ENCODE assay signal across 18 mouse cellular contexts in genomic region chr2:164855572-164855971, GRCm38 (mm10). TPM values are rescaled to one million over a fixed set of nuclear protein-coding genes. Genes with fewer than 3 reads are reported as not detected.
A peak's percentile ranks its signal among the peaks of the same experiment; 100 is the strongest.
DNase-seq lines count a peak whose midpoint lies in the region; ATAC-seq and TF ChIP-seq lines count a peak whose summit lies in the region.
"Not testable (repeated sequence)": the region's sequence is repeated elsewhere in the genome, so short reads cannot be mapped to it uniquely, and the experiment has no call there.
"Had no signal": no experiment of that assay in that cellular context is flagged by ENCODE, and none has a peak within 500 bp of the region (broad histone marks: within the 10 kb centered on the region; RNA-seq: fewer than 3 reads in every experiment).

No protein-coding gene starts in this region.

- 0 out of 2 replicates have a peak overlapping the region, but pooled peaks have one; percentile 14 for H3K9ac ChIP-seq in ES-Bruce4 (ENCODE audit: low read depth, poor library complexity, severe bottlenecking)
- not testable (repeated sequence) for H3K9ac ChIP-seq in embryonic facial prominence, embryonic 12.5 days; forebrain, embryonic 14.5 days (ENCODE audit: low read length); hindbrain, embryonic 13.5 days; kidney, embryonic 16.5 days (replicated peaks; ENCODE audit: low read length); lung, embryonic 16.5 days (ENCODE audit: low read length); midbrain, embryonic 15.5 days

- TF ChIP-seq CTCF in ES-Bruce4 (IDR thresholded peaks at IDR 0.05; ENCODE audit: low read depth, low read length) = not testable (repeated sequence)

- whole genome bisulfite sequencing in embryonic facial prominence, embryonic 12.5 days = 74% methylated on average over 5 of the region's 5 CpGs
- WGBS in forebrain, embryonic 14.5 days = 85% methylated on average over 5 of the region's 5 CpGs
- WGBS in hindbrain, embryonic 13.5 days = 69% methylated on average over 5 of the region's 5 CpGs
- WGBS in kidney, embryonic 16.5 days = 82% methylated on average over 5 of the region's 5 CpGs
- 74% methylated on average over 5 of the region's 5 CpGs for WGBS in lung, embryonic 16.5 days
- WGBS in midbrain, embryonic 15.5 days = 74% methylated on average over 5 of the region's 5 CpGs

- H3K9me3 ChIP-seq in ES-Bruce4 (replicated peaks; ENCODE audit: control insufficient read depth, insufficient read depth, low read length, poor library complexity, severe bottlenecking); embryonic facial prominence, embryonic 12.5 days; forebrain, embryonic 14.5 days (replicated peaks; ENCODE audit: control insufficient read depth, low read length); hindbrain, embryonic 13.5 days; kidney, embryonic 16.5 days (ENCODE audit: low read length); lung, embryonic 16.5 days (ENCODE audit: control insufficient read depth, low read length); midbrain, embryonic 15.5 days: not testable (repeated sequence)

- not testable (repeated sequence) for ATAC-seq in embryonic facial prominence, embryonic 12.5 days (ENCODE audit: insufficient number of reproducible peaks, insufficient read depth, low FRiP score, low TSS enrichment); forebrain, embryonic 14.5 days; hindbrain, embryonic 13.5 days (ENCODE audit: low FRiP score); kidney, embryonic 16.5 days (ENCODE audit: low FRiP score, low TSS enrichment); lung, embryonic 16.5 days (ENCODE audit: low read depth); midbrain, embryonic 15.5 days (replicated peaks)

- not testable (repeated sequence) for TF ChIP-seq EP300 in ES-Bruce4 (IDR thresholded peaks at IDR 0.05; ENCODE audit: insufficient read depth, low read depth, low read length)

- H3K4me3 ChIP-seq in ES-Bruce4 (ENCODE audit: low read depth, low read length); embryonic facial prominence, embryonic 12.5 days; forebrain, embryonic 14.5 days (ENCODE audit: low read depth, low read length); hindbrain, embryonic 13.5 days; kidney, embryonic 16.5 days (ENCODE audit: low read length): not testable (repeated sequence)
- peak overlapping the region; percentile 64; the same call in 1 of the 2 replicates for H3K4me3 ChIP-seq in lung, embryonic 16.5 days (ENCODE audit: low read length)
- peak overlapping the region; percentile 45; the same call in 1 of the 2 replicates for H3K4me3 ChIP-seq in midbrain, embryonic 15.5 days

- peak overlapping the region; percentile 90; the same call in 1 of the 2 replicates for H3K4me2 ChIP-seq in embryonic facial prominence, embryonic 12.5 days (replicated peaks)
- H3K4me2 ChIP-seq in forebrain, embryonic 14.5 days (ENCODE audit: low read length) = peak overlapping the region; percentile 76; the same call in 1 of the 2 replicates
- peak overlapping the region; percentile 87 for H3K4me2 ChIP-seq in hindbrain, embryonic 13.5 days
- H3K4me2 ChIP-seq in kidney, embryonic 16.5 days (replicated peaks; ENCODE audit: low read depth, low read length) = 0 out of 2 replicates have a peak overlapping the region, but pooled peaks have one; percentile 94
- H3K4me2 ChIP-seq in lung, embryonic 16.5 days (ENCODE audit: low read depth, low read length) = peak overlapping the region; percentile 72; the same call in 1 of the 2 replicates
- not testable (repeated sequence) for H3K4me2 ChIP-seq in midbrain, embryonic 15.5 days

- TF ChIP-seq POLR2A in ES-Bruce4 (IDR thresholded peaks at IDR 0.05; ENCODE audit: insufficient read depth, low read length) = not testable (repeated sequence)

- H3K4me1 ChIP-seq in ES-Bruce4 (ENCODE audit: control insufficient read depth, insufficient read depth, low read length); forebrain, embryonic 14.5 days (ENCODE audit: control insufficient read depth, insufficient read depth, low read length): not testable (repeated sequence)
- H3K4me1 ChIP-seq in embryonic facial prominence, embryonic 12.5 days = peaks cover 24% of the 10 kb centered on the region
- peaks cover 22% of the 10 kb centered on the region for H3K4me1 ChIP-seq in hindbrain, embryonic 13.5 days (replicated peaks)
- peaks cover 29% of the 10 kb centered on the region for H3K4me1 ChIP-seq in kidney, embryonic 16.5 days (ENCODE audit: insufficient read depth, low read length)
- H3K4me1 ChIP-seq in lung, embryonic 16.5 days (replicated peaks; ENCODE audit: control insufficient read depth, insufficient read depth, low read length) = peaks cover 30% of the 10 kb centered on the region
- H3K4me1 ChIP-seq in midbrain, embryonic 15.5 days = peaks cover 22% of the 10 kb centered on the region

- not testable (repeated sequence) for H3K27ac ChIP-seq in ES-Bruce4 (ENCODE audit: insufficient read depth, low read length); embryonic facial prominence, embryonic 12.5 days; forebrain, embryonic 14.5 days (ENCODE audit: low read depth, low read length); hindbrain, embryonic 13.5 days; kidney, embryonic 16.5 days (ENCODE audit: low read length); lung, embryonic 16.5 days (ENCODE audit: low read length); midbrain, embryonic 15.5 days

- H3K36me3 ChIP-seq in ES-Bruce4 (ENCODE audit: control insufficient read depth, insufficient read depth, low read length, poor library complexity, severe bottlenecking) = peaks cover 23% of the 10 kb centered on the region
- H3K36me3 ChIP-seq in embryonic facial prominence, embryonic 12.5 days = 0 out of 2 replicates have a peak, but pooled peaks cover 11% of the 10 kb centered on the region
- H3K36me3 ChIP-seq in forebrain, embryonic 14.5 days (ENCODE audit: control insufficient read depth, insufficient read depth, low read length); hindbrain, embryonic 13.5 days; kidney, embryonic 16.5 days (ENCODE audit: insufficient read depth, low read length); lung, embryonic 16.5 days (ENCODE audit: control insufficient read depth, insufficient read depth, low read length); midbrain, embryonic 15.5 days (replicated peaks): not testable (repeated sequence)

- DNase-seq in forebrain, embryonic 14.5 days (ENCODE audit: low spot score) = not testable (repeated sequence)
- DNase-seq in retina, postnatal 1 day = peak; percentile 55

- H3K27me3 ChIP-seq in ES-Bruce4 (ENCODE audit: control insufficient read depth, insufficient read depth, low read length, poor library complexity, severe bottlenecking); lung, embryonic 16.5 days (ENCODE audit: control insufficient read depth, insufficient read depth, low read depth, low read length): not testable (repeated sequence)
- H3K27me3 ChIP-seq in embryonic facial prominence, embryonic 12.5 days = peaks cover 44% of the 10 kb centered on the region
- H3K27me3 ChIP-seq in forebrain, embryonic 14.5 days (replicated peaks; ENCODE audit: control insufficient read depth, insufficient read depth, low read length) = peaks cover 31% of the 10 kb centered on the region
- H3K27me3 ChIP-seq in hindbrain, embryonic 13.5 days = peaks cover 54% of the 10 kb centered on the region
- H3K27me3 ChIP-seq in kidney, embryonic 16.5 days (ENCODE audit: insufficient read depth, low read length) = peaks cover 22% of the 10 kb centered on the region
- H3K27me3 ChIP-seq in midbrain, embryonic 15.5 days (replicated peaks) = peaks cover 38% of the 10 kb centered on the region

RNA-seq across cellular contexts. Expression of gene Pltp, which starts 1.9 kb away (rescaled TPM):
- polyA plus RNA-seq in ES-Bruce4 (2011; ENCODE audit: insufficient read depth, insufficient read length, low read depth, missing spikeins) = 52.4 and 55.9 TPM in 2 replicates
- polyA plus RNA-seq in embryonic facial prominence, embryonic 12.5 days (2016; fragmentation: Nextera tagmentation; extraction: Ambion mirVana) = 57.8 and 59.4 TPM in 2 replicates
- polyA plus RNA-seq in forebrain, embryonic 14.5 days (2014; fragmentation: Nextera tagmentation; extraction: Ambion mirVana) = 58.4 and 80.3 TPM in 2 replicates
- 123 and 127 TPM in 2 replicates for polyA plus RNA-seq in hindbrain, embryonic 13.5 days (2015; fragmentation: Nextera tagmentation; extraction: Ambion mirVana)
- polyA plus RNA-seq in kidney, embryonic 16.5 days (2015; fragmentation: Nextera tagmentation; extraction: Ambion mirVana) = 44.8 and 47.5 TPM in 2 replicates
- 193 and 203 TPM in 2 replicates for polyA plus RNA-seq in lung, embryonic 16.5 days (2015; fragmentation: Nextera tagmentation; extraction: Ambion mirVana)
- 105 and 121 TPM in 2 replicates for polyA plus RNA-seq in midbrain, embryonic 15.5 days (2015; fragmentation: Nextera tagmentation; extraction: Ambion mirVana)

RNA-seq across cellular contexts. Expression of gene Neurl2, which starts 22.3 kb away (rescaled TPM):
- polyA plus RNA-seq in ES-Bruce4 (2011; ENCODE audit: insufficient read depth, insufficient read length, low read depth, missing spikeins) = 2.2 and 2.8 TPM in 2 replicates
- 6.7 and 7.4 TPM in 2 replicates for polyA plus RNA-seq in embryonic facial prominence, embryonic 12.5 days (2016; fragmentation: Nextera tagmentation; extraction: Ambion mirVana)
- polyA plus RNA-seq in forebrain, embryonic 14.5 days (2014; fragmentation: Nextera tagmentation; extraction: Ambion mirVana) = 3.9 and 5.8 TPM in 2 replicates
- 5.4 and 5.9 TPM in 2 replicates for polyA plus RNA-seq in hindbrain, embryonic 13.5 days (2015; fragmentation: Nextera tagmentation; extraction: Ambion mirVana)
- 8.8 and 9.0 TPM in 2 replicates for polyA plus RNA-seq in kidney, embryonic 16.5 days (2015; fragmentation: Nextera tagmentation; extraction: Ambion mirVana)
- polyA plus RNA-seq in lung, embryonic 16.5 days (2015; fragmentation: Nextera tagmentation; extraction: Ambion mirVana) = 7.1 and 7.8 TPM in 2 replicates
- polyA plus RNA-seq in midbrain, embryonic 15.5 days (2015; fragmentation: Nextera tagmentation; extraction: Ambion mirVana) = 6.4 and 6.6 TPM in 2 replicates

RNA-seq across cellular contexts. Expression of gene Ctsa, which starts 22.9 kb away (rescaled TPM):
- polyA plus RNA-seq in ES-Bruce4 (2011; ENCODE audit: insufficient read depth, insufficient read length, low read depth, missing spikeins) = 75.3 and 83.4 TPM in 2 replicates
- 120 and 124 TPM in 2 replicates for polyA plus RNA-seq in embryonic facial prominence, embryonic 12.5 days (2016; fragmentation: Nextera tagmentation; extraction: Ambion mirVana)
- 79.5 and 84.4 TPM in 2 replicates for polyA plus RNA-seq in forebrain, embryonic 14.5 days (2014; fragmentation: Nextera tagmentation; extraction: Ambion mirVana)
- 101 and 109 TPM in 2 replicates for polyA plus RNA-seq in hindbrain, embryonic 13.5 days (2015; fragmentation: Nextera tagmentation; extraction: Ambion mirVana)
- 206 and 211 TPM in 2 replicates for polyA plus RNA-seq in kidney, embryonic 16.5 days (2015; fragmentation: Nextera tagmentation; extraction: Ambion mirVana)
- 156 and 161 TPM in 2 replicates for polyA plus RNA-seq in lung, embryonic 16.5 days (2015; fragmentation: Nextera tagmentation; extraction: Ambion mirVana)
- polyA plus RNA-seq in midbrain, embryonic 15.5 days (2015; fragmentation: Nextera tagmentation; extraction: Ambion mirVana) = 101 and 109 TPM in 2 replicates

RNA-seq across cellular contexts. Expression of gene Pcif1, which starts 23.5 kb away (rescaled TPM):
- polyA plus RNA-seq in ES-Bruce4 (2011; ENCODE audit: insufficient read depth, insufficient read length, low read depth, missing spikeins) = 30.2 and 30.9 TPM in 2 replicates
- polyA plus RNA-seq in embryonic facial prominence, embryonic 12.5 days (2016; fragmentation: Nextera tagmentation; extraction: Ambion mirVana) = 83.0 and 89.9 TPM in 2 replicates
- 83.9 and 85.1 TPM in 2 replicates for polyA plus RNA-seq in forebrain, embryonic 14.5 days (2014; fragmentation: Nextera tagmentation; extraction: Ambion mirVana)
- 87.8 and 95.3 TPM in 2 replicates for polyA plus RNA-seq in hindbrain, embryonic 13.5 days (2015; fragmentation: Nextera tagmentation; extraction: Ambion mirVana)
- 74.9 and 79.7 TPM in 2 replicates for polyA plus RNA-seq in kidney, embryonic 16.5 days (2015; fragmentation: Nextera tagmentation; extraction: Ambion mirVana)
- polyA plus RNA-seq in lung, embryonic 16.5 days (2015; fragmentation: Nextera tagmentation; extraction: Ambion mirVana) = 75.3 and 75.8 TPM in 2 replicates
- 85.3 and 93.1 TPM in 2 replicates for polyA plus RNA-seq in midbrain, embryonic 15.5 days (2015; fragmentation: Nextera tagmentation; extraction: Ambion mirVana)

RNA-seq across cellular contexts. Expression of gene Spata25, which starts 27.2 kb away (rescaled TPM):
- polyA plus RNA-seq in ES-Bruce4 (2011; ENCODE audit: insufficient read depth, insufficient read length, low read depth, missing spikeins) = not detected in 2 replicates
- 0.22 TPM in 1 of 2 replicates, not detected in the other for polyA plus RNA-seq in embryonic facial prominence, embryonic 12.5 days (2016; fragmentation: Nextera tagmentation; extraction: Ambion mirVana)
- polyA plus RNA-seq in forebrain, embryonic 14.5 days (2014; fragmentation: Nextera tagmentation; extraction: Ambion mirVana) = 0.30 TPM in 1 of 2 replicates, not detected in the other
- not detected in 2 replicates for polyA plus RNA-seq in hindbrain, embryonic 13.5 days (2015; fragmentation: Nextera tagmentation; extraction: Ambion mirVana)
- polyA plus RNA-seq in kidney, embryonic 16.5 days (2015; fragmentation: Nextera tagmentation; extraction: Ambion mirVana) = not detected in 2 replicates
- polyA plus RNA-seq in lung, embryonic 16.5 days (2015; fragmentation: Nextera tagmentation; extraction: Ambion mirVana) = not detected in 2 replicates
- polyA plus RNA-seq in midbrain, embryonic 15.5 days (2015; fragmentation: Nextera tagmentation; extraction: Ambion mirVana) = not detected in 2 replicates
- polyA plus RNA-seq: activated CD4-positive, CD25-positive, alpha-beta regulatory T cell, adult 4 months; CD4-positive, CD25-positive, alpha-beta regulatory T cell, adult 4 months; forebrain, embryonic 13.5 days; heart, embryonic 10.5 days; hindbrain, embryonic 11.5 days; intestine, embryonic 14.5 days; kidney, adult 2 months; liver, embryonic 11.5 days; neural tube, embryonic 11.5 days; stomach, embryonic 15.5 days had no signal
